Mouse (Mus musculus) layer of hippocampus, postnatal 10 days (tissue): ENCODE measurements around the gene Fars2. TPM values are rescaled to one million over a fixed set of nuclear protein-coding genes. Genes with fewer than 3 reads are reported as not detected.
A peak's percentile ranks its signal among the peaks of the same experiment; 100 is the strongest.

Source experiments
- DNase-seq, 2 experiments: peaks; one replicate each; pipeline ENCODE4 v3.0.0; 2021; ENCODE audit warnings: low spot score in 2 of 2
- total RNA-seq, 2 experiments: library from RNA; stranded (reverse); gene quantifications; 2 replicates each; pipeline ENCODE4 v1.2.3; 2021

Gene Fars2
- total RNA-seq, 2 experiments from 2014 or later = 34.5 to 39.1 TPM

GRCm38 (mm10) chr13:36562447-36563441 lies 445.5 kb downstream of the Fars2 start:
- DNase-seq = no peak

DNA sequence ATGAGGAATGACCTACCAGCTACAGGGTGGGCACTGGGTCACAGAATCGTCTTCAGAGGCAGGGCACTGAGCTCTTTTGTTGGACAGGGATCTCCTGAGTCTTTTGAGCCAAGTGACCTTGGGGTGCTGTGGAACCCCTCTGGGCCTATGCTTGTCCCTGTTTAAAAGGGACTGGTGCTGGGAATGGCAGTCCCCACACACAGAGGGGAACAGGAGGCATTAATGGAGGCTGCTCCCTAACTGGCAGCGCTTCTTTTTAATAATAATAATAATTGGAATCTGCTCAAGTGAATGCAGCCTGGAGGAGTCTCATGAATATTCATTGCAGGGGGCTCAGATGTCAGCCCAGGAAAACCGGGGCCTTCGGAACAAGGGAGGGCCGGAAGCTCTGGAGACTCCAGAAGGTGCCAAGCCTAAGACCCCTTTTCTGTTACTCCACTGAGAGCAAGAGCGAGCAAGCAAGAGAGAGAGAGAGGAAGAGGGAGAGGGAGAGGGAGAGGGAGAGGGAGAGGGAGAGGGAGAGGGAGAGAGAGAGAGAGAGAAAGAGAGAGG lies 447.6 kb downstream of the Fars2 start:
- no peak for DNase-seq

DNA sequence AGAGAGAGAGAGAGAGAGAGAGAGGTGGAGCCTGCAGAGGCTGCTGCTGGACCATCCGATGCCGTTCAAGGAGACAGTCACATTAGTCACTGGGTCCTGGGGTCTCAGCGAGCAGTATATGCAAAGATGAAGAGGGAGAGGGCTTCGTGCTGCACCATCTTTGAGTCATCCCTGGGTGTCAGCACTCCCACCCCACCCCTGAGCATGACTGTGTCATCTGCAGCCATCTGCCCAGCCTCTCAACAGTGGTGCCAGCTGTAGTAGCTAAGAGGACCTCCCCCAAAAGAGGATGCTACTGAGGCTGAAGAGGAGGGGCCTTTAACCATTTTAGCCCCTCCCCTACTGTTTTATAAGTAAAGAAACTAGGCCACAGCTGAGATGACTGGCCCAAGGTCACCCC lies 459.6 kb downstream of the Fars2 start:
- DNase-seq = no peak

DNA sequence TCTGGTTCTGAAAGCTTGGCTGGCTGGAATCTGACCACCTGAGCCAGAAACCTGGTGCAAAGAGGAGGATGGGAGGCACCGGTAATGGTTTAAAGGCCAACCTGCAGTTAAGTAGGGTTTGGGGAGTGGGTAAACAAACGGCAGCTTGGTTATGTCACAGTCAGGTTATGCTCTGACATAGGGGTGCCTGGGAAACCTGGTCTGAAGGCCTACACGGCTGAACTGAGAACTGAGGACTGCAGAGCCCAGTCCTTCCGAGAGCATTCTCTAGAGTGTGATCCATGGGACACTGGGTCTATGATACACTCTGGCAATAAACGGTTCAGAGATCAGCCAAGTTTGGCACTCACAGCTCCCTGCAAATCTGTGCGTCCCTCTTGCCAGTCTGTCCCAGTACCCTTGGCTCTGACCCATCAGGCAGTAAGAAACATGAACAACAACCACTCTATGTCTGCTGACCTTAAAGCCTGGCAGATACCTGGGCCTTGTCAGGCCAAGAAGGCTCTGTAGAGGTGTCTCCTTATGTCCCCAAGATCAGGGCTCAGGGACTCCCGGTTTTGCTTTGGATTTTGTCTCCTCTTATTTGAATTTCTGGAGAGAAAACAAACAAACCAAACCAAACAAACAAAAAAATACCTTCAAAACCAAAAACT lies 460.8 kb downstream of the Fars2 start:
- DNase-seq = no peak

DNA sequence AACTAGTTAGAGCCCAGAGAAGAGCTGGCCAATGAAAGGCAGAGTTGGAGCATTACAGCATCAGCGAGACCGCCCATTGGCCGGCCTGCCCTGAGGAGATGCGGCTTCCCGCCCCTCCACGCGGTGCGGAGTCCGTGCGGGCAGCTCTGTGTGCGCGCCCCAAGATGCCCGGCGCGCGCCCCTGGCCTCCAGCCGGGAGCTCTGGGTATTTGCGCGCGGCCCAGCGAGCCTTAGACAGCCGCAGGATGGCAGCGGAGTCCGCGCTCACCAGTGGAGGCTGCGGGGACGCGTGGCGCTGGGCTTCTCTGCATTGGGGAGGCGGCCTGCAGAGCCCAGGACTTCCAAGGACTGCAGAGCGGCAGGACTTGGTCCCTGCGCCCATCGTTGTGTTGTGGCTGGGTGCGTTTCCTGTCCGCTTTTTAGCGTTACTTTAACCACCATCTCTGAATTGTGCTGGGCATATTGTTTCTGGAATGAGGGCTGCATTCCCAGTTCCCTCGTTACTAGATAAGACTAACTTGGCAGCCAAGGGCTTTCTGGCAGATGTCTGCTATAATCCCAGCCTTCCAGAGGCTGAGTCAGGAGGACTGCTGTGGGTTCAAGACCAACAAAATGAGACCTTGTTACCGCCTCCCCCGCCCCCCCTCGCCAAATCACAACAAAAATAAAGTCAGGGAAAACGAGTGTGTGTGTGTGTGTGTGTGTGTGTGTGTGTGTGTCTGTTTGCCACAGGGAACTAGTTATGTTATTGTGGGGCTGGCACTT lies 461.5 kb downstream of the Fars2 start:
- DNase-seq = peak; percentile 79 to 87

- peak in 1 of 2 experiments; percentile 42 for DNase-seq
Measured at GRCm38 (mm10) chr13:36582406-36583070, 465.3 kb downstream of the Fars2 start.

GRCm38 (mm10) chr13:36583481-36584151 lies 466.4 kb downstream of the Fars2 start:
- DNase-seq = no peak

- no peak for DNase-seq
Measured at GRCm38 (mm10) chr13:36584197-36584596, 467.0 kb downstream of the Fars2 start.

- DNase-seq = no peak
Measured at GRCm38 (mm10) chr13:36589092-36589491, 471.9 kb downstream of the Fars2 start.

GRCm38 (mm10) chr13:36592291-36592690 lies 475.1 kb downstream of the Fars2 start:
- DNase-seq = no peak

GRCm38 (mm10) chr13:36606717-36607116 lies 489.5 kb downstream of the Fars2 start:
- DNase-seq = no peak

GRCm38 (mm10) chr13:36607871-36608270 lies 490.7 kb downstream of the Fars2 start:
- DNase-seq = no peak

- DNase-seq = no peak
Measured at GRCm38 (mm10) chr13:36610426-36610825, 493.2 kb downstream of the Fars2 start.

- peak; percentile 15 to 36 for DNase-seq
Measured at GRCm38 (mm10) chr13:36612785-36613750, 495.9 kb downstream of the Fars2 start.

DNA sequence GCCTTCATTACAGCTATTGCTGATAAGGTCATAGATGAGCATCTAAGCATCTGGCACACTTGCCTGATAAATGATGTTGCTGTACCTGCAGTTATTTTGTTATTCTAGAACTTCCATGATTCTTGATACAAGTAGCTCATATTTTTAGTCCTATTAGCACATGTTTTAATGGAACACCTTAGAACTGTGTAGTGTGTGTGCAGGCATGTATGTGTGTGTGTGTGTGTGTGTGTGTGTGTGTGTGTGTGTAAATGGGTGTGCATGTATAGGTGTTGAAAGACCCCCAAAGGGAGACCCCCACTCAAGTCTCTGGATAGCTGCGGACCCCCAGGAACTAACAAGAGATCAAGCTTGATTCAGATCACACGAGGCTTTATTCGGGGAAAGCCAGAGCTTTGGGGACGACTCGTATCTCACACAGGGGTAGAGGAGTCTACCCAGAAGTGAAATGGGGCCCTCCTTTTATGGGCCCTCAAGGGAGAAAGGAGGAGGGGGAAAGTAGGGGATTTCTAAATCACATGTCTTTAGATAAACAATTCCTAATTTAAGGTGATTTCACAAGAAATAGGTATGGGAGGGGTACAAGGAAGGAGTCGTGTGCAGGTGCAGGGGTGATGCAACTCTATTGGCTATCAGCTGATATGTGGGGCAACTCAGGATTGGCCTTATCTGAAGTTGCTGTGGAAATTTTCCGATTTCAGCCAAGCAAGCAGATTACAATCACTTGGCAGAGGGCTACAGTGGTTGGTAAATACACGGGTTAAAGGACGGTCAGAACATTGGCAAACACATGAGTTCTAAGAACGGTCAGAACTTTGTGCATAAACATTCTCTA lies 503.5 kb downstream of the Fars2 start:
- DNase-seq = no peak

DNA sequence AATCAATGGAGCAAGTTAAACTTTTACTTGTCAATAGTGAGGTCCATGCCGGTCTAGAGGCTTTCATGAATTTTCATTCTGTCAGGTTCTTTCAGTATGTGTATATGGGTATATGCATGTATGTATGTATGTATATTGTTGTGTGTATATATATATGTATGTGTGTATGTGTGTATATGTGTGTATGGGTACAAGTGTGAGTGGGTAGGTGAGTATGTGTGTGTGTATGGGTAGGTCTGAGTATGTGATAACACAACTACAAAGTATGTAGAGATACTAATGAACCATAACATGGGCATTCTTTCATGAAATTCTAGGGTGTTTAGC lies 504.1 kb downstream of the Fars2 start:
- no peak for DNase-seq

DNA sequence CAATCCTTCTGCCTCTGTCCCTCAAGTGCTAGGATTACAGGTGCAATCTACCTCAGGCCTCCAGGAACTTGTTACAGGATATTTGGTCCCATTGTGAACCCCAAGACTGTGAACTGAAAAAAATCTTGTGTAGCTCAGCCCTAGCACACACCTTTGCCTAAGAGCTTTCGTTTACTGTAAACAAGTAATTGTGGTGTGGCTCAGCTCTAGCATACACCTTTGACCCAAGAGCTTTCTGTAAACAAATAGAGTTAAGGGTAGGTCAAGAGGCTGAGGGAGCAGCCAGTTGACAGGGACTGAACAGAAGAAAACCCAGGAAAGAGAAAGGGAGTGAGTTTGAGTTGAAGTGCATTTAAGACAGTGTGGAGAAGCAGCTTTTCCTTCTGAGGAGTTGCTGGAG lies 506.3 kb downstream of the Fars2 start:
- no peak for DNase-seq

DNA sequence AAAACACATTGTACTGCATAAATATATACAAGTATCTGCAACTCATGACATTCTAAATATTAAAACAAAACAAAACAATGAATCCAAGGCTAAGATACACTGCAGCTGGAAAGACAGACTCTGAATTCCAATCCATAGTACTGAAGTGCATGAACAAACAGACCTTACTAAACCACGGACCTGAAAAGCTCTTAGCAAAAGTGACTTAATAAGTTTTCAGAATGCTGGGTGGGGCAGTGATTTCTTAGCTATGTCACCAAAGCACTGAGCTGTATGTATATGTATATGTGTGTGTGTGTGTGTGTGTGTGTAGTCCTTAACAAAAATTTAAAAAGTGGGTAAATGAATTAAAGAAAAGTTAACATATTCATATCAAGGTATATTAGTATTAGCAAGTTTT lies 511.9 kb downstream of the Fars2 start:
- no peak for DNase-seq
